Mouse (Mus musculus): ENCODE measurements around the gene Rxrb.

- TF ChIP-seq CTCF (IDR thresholded peaks at IDR 0.05; ENCODE audit: borderline replicate concordance, insufficient read depth, low read depth, low read length) (no peak), POLR2A (IDR thresholded peaks at IDR 0.05; ENCODE audit: borderline replicate concordance, insufficient read depth, low read length) (no peak)
Observed at GRCm38 (mm10) chr17:33994959-33995358, 36.7 kb upstream of the Rxrb start.
